Mouse (Mus musculus) gastrocnemius, adult 8-10 months (tissue): Measurements from ENCODE around the gene Sf3a1. TPM values are rescaled to one million over a fixed set of nuclear protein-coding genes. Genes with fewer than 3 reads are reported as not detected.
A peak's percentile ranks its signal among the peaks of the same experiment; 100 is the strongest.
"Not testable (repeated sequence)": the region's sequence is repeated elsewhere in the genome, so short reads cannot be mapped to it uniquely, and the experiment has no call there.

Experiments
- DNase-seq, 2 experiments: peaks; one replicate each; pipeline ENCODE4 v3.0.0; 2022; ENCODE audit warnings: low spot score in 2 of 2
- total RNA-seq, 4 experiments: library from RNA; stranded (reverse); gene quantifications; 2 replicates each; pipeline ENCODE4 v1.2.4; 2022

The Sf3a1 gene
- 10 to 100 TPM; 11.3 to 15.6 (median 12.2) TPM for total RNA-seq

DNA sequence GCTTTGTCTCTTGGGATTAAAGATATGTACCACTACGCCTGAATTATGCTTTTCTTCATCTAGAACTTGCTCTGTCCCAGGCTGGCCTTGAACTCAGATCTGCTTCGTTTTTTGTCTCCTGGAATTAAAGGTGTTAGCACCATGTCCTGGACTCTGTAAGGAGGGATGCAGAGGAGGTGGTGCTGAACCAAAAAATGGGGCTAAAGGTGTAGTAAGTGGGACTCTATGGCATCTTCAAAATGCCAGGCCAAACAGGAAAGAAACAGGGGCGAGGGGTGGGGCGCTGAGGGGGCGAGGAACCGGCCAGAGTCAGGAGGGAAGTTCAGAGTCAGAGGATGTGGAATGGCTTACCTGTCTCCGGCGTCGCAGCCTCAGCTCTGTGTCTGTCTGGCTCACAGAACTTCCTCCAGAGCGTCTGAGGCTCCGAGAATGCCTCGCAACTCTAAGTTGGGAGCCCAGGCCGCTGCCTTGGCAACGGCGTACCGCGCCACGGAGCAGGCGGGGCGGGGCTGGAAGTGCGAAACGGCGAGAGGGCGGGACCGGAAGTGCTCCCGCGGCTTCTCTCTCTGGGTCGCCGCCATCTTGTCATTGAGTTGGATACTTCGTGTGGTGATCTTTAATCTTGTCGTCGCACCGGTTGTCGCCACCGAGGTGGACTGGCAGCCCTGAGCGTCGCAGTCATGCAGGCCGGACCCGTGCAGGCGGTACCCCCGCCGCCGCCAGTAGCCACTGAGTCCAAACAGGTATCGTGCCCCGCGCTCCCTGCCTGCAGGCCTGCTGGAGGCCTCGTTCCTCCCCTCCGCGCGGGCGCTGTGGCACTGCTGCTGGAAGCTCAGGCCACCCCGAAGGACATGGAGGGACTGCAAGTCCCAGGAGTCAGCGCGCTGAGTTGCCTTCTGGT, at the start of gene Sf3a1, which contains the start of gene Ccdc157:
Sf3a1 (plus strand) TSS at position 543 of the 901 bp plus-strand sequence.
Ccdc157 (minus strand) TSS at position 486 of the 901 bp plus-strand sequence.
- peak; percentile 85 to 89 for DNase-seq

DNA sequence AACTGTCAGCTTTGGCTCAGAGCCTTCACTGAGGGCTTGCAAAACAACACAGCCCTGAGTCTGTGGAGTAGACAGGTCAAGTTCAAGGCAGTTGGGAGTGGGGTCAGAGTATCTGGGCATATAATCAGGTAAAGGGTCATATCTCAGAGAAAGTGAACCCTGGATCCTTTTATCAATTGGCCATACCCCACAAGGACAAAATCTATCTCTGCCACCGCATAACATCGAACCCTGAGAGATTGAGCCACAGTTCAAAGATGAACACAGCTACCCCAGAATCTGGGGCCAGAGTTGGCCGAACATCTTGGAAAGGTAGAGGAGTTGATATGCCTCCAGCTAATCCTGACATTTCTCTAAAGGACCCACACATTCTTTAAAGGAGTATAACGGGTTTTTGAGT, 48.1 kb upstream of the Sf3a1 start:
- DNase-seq, result no peak

DNA sequence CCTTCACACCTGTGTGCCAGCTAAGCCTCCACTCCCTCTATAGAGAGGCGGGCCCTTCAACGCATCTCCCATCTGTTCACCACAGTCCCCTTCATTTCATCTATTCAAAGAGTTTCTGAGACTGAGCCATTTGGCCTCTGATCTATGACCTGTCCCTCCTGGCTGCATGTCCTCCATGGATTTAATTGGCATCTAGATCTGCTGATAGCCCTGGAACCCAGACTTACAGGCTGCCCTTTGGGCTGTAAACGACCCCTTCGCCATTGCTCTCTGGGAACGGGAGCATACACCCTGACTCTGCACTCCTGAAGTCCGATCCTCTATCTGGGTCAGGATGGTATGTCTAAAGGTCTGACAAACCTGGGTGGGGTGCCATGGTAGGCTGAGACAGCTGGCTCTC, 47.3 kb upstream of the Sf3a1 start:
- no peak for DNase-seq

DNA sequence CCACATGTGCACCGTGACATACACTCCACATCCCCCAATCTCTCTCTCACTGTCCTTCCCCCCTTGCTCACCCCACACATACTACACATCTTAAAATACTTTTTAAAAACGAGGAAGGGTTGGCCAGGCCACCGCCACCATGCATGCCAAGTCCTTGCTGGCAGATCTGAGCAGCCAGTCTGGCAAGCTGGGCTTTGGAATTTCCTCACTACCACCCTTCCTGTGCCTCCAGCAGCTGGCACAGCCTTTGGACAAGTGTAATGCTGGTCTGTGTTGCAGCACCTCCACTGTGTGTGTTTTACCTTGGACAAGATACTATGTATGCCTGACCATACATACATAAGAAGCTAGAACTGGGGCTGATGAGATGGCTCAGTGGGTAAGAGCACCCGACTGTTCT, 46.7 kb upstream of the Sf3a1 start:
- DNase-seq, result no peak

DNA sequence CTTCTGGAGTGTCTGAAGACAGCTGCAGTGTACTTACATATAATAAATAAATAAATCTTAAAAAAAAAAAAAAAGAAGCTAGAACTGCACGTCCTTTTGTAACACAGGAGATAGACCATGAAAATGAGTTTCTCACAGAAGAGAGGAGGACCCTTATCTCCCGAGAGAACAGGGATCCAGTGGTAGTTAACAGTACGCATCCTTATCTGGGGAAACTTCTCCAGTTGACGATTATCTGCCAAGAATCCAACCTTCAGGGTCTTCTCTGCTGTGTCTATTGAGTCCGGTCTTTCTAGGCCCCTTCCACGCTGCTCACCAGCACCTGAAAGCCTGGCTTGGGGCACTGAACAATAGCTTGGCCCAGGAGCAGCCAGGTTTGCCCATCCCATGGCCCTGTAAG, 46.2 kb upstream of the Sf3a1 start:
- no peak for DNase-seq

DNA sequence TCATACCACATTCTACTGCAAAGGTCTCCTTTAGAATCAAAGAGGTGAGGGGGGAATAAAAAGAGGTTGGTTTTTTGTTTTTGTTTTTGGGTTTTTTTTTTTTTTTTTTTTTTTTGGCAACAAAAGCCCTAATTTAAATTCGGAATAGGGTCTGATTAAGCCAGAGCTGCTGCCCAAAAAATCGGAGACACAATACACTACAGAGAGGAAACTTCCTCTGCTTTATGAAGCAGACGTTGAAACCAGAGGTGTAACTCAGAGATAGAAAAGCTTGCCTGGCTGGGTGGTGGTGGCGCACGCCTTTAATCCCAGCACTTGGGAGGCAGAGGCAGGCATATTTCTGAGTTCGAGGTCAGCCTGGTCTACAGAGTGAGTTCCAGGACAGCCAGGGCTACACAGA, 45.6 kb upstream of the Sf3a1 start:
- not testable (repeated sequence) for DNase-seq

DNA sequence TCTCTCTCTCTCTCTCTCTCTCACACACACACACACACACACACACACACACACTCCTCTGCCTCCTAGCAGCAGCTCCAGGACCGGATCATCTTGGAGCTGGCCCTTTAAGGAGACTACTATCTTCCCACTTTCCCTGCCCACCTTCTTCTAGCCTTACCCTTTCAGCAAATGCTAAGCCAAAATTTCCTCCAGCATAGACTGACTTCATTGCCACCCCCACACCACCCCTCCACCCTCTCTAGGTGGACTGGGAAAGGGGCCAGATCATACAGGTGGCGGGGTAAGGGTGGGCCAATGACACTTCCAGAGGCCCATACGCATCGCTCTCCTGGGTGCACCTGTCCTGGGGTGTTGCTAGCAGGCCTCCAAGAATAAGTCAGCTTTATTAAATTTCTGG, 44.7 kb upstream of the Sf3a1 start:
- no peak for DNase-seq

DNA sequence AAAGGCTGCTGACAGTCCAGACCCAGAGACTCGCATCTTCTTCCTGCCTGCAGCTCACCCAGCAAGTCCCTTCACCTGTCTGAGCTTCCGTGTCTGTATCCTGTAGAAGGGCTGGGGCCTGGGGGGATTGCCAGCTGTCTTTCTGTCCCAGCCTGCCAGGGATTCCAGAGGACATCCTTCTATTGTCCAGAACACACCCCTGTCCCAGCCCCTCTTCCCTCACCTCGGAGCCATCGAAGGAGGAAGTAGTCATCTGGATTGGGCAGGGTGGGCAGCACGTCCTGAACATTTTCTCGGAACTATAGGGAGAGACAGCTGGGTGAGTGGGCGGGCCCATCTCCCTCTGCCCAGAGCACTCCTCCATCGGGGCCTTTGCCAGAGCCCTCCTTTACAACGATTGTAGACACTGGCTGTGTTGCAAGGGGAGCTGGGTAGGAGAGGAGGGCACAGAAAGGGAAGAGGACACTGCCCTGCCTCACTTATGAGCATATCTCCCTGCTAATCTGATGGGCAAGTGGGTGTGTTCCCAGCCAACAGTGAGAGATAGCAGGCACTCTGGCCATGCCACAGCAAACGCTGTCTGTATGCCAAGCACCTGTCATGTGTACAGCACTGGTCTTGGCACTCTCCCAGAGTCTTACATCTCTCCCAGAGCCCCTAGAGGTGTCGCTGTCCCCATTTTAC, 43.5 kb upstream of the Sf3a1 start:
- DNase-seq, result no peak

DNA sequence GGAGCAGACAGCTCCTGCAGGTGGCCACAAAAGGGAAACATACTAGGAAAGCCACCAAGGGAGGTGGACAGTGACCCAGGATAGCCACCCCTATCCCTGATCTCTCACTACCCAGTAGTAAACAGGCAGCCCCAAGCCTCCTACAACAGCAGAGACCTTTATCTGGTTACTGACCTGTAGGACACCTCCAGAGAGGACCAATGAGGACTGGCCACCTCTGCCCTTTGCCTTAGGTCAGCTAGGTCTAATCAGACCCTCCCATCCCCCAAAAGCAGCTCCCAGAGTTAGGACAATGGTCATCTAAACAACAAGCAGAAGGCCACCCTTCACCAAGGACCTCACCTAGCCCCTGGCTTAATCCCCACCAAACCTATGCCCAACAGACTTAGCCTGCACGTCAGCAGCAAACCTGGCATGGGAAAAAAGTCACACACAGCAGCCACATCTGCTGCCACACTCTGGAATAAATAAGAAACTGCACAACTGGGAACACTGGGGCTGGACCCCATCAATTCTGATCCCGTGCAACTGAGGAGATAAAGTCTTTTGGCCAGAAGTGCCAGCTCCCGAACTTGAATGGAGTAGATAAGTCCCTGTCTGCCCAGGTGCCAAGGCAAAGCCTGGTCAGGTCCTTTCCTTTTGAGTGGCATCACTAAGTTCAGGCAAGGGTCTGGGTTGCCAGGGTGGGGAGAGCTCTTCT, 42.6 kb upstream of the Sf3a1 start:
- no peak for DNase-seq

DNA sequence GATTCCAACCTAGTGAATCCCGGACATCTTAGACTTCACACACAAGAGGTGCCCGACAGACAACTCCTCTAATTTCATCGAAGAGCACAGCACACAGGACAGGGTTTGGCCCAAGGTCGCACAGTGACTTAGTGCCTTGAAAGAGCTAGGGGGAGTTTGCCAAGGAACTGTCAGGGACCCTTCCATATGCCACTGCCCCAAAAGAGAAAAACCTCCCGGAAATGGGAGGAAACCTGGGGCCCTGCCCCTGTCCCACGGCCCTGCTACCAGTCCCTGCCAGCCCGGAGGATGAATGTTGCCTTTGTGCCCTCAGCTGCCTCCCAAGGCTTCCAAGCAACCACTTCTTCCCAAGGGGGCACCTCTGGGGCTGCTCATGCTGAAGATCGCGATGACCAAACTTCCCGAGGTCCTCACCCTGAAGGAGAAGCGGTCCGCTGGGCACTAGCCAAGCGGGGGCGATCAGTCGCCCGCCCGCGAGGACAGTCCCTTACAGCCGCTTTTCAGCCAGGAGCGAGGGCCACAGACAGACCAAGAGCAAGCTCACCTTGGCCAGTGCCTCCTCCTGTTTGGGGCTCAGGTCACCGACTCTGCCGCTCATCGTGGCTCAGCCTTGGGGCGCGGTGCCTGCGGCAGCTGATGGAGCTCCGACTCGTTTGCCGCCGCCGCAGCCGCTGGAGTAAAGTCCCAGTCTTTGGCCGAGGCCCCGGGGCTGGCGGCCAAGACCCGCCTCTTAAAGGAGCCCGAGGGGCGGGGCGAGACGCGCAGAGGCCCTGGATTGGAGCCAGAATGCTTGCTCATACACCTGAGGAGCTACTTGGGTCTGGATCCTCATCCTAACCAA, 41.8 kb upstream of the Sf3a1 start:
- DNase-seq, result peak in 1 of 2 experiments; percentile 38

DNA sequence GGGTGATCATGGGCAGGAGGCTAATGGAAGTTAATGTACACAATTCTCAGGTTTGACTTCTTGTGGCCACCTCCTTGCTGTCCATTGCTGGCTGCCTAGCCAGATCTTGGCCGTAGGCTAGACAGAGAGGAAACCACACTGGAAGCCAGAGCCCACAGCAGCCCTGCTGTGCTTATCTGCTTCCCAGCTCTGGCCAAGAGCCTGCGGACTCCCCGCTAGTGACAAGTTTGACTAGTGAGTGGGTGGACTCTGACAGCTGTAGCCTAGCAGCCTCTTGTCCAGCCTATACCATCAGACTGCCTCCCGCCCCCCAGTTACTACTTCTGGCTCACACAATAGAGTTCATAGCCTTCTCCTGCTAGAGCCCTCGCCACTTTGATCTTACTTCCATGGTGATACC, 40.5 kb upstream of the Sf3a1 start:
- DNase-seq, result no peak

DNA sequence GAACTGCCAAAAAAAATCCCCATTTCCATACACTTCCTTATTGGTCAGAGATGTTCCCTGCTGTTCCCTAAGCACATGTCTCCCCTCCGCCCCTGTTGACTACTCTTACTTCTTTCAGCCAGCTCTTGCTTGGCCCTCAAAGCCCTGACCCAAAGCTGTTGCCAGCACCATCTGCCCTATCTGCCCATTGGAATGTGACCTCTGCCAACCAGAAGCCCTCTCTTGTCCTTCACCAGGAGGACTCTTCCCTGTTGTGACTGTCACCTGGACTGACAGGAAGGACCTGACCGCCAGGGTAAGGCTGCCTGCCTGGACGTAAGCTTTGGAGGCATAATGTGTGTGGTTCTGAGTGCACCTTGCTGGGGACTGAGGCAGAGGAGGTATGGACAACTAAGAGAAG, 38.5 kb upstream of the Sf3a1 start:
- DNase-seq, result no peak

DNA sequence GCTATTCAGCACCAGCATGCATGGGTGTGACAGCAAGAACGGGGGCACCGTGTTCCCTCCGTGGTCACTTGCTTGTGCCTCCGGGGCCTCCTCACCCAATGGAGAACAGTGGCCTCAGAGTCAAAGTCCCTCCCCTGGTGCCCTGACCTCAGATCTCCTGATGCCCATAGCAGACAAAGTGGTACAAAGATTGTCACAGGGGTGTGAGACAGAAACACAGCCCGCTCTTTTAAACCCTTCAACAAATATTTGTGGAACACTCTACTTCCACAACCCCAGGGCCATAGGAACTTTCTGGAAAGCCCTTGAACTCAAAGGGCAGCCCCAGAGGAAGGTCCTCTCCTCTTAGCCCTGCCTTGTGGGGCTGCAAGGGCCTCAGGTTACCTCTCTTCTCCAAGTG, 37.9 kb upstream of the Sf3a1 start:
- no peak for DNase-seq

DNA sequence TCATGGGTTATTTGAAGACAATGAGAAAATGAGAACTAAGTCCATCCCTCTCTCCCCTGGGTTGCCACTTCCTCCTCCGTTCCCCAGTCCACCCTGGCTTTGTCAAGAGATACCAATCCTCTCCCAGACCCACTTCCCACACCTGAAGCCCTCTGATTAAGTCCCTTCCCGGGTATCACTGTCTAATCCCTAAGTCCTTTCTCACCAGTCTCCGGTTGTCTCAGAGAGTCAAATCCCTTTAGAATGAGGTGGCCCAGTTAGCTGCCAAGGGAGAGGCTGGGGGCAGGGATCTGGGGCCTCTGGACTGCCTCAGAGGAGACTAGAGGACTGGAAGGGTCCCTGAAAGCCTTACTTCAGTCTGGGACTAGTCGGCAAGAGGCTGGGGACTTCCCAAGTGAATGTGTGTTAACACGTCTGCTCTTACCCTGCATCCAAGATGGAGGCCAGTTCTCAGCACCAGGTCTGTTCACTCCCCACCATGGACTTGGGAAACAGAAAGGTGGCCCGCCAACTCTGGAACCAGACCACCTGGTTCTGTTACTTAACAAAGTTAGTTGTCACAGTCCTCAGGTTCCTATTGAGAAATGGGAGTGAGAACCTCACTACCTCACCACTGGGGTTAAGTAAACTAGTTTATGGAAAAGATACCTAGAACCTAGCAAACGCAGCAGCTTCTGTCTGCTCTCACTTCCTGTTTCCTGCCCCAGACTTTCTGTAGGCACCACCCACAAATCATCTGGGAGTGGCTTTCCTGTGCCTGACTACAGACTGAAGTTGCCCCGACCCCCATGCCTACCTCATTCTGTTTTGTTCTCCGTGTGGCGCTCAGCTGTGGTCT, 37.2 kb upstream of the Sf3a1 start, which contains the start of gene Sec14l2:
Sec14l2 (minus strand) TSS at position 674 of the 838 bp plus-strand sequence.
- DNase-seq, result no peak

DNA sequence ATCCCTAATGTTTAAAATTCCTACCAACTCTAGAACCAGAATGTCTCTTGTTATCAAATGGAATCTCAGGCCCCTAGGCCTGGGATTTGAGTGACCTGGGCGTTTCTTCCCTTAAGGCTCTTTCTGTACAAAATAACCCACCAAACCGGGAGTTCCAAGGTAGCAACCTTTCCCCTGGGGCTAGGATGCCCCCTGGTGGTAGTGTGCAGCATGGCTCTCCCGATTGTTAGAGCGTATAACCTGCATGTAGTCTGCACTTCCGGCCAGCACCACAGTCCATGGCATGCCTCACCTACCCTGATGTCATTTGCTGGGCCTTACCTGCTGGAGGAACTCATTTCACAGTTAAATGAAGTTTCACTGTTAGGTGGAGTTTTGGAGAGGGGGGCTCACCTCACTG, 36.2 kb upstream of the Sf3a1 start:
- no peak for DNase-seq

DNA sequence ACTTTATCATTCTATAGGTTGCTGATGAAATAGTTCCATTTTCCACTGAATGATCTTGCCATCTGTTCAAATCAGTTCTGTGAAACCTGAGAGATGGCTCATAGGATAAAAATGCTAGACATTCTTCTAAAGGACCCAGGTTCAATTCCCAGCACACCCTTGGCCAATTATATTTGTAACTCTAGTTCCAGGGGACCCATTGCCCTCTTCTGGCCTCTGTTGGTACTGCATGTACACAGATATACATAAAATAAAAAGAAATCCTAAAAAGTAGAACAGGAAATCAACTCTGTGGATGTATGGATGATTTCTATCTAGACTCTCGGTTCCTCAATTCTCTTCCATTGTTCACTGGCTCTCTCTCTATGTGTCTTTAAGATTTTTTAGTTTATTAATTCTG, 33.1 kb upstream of the Sf3a1 start:
- no peak for DNase-seq

DNA sequence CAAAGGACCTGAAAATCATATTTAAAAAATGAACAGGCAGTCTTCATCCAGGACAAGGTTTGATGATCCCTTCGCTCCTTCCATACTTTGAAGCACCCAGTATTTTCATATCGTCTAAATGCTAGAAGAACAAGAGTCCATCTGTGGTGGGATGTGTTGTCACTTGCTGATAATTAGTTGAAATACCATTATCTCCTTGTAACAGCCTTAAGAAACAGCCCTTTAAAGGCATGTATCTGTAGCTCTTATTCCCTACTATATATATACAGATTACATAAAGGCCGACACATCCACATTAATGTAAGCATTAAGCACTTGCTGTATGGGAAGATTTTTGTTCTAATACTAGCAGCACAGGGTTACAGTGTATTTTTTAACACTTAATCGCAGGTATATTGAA, 31.7 kb upstream of the Sf3a1 start:
- not testable (repeated sequence) for DNase-seq

DNA sequence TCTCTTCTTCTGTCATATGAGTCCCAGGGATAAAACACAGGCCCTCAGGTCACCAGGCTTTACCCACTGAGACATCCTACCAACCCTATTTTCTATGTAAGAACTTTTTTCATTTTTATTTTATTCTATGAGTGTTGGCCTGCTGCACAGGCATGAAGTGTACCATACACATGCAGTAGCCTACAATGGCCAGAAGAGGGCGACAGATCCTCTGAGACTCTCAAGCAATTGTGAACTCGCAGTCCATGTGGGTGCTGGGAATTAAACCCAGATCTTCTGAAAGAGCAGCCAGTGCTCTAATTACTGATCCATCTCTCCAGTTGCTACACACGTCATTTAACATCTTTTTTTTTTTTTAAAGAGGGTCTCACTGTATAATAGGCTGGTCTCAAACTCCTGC, 26.7 kb upstream of the Sf3a1 start:
- DNase-seq, result no peak

DNA sequence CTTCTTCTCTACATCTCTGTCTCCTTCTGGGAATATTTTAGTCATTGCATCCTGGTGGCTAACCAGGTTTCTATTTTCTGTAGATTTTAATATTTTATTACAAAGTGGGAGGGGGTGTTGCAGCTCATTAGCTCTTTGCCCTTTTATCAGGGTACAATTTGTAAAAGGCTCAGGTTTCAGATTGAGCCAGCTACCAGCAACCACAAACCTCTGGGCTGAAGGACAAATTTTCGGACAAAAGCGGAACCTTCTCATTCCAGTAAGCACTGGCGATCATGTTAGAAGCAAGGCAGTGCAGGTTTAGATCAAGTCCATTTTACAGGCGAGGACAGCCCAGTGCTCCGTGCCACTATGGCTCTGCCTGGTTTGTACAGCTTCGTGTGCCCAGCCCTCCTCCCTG, 25.8 kb upstream of the Sf3a1 start:
- no peak for DNase-seq
